Mouse (Mus musculus) MEL (cell line): ENCODE results near the gene Hes2. TPM values are rescaled to one million over a fixed set of nuclear protein-coding genes. Genes with fewer than 3 reads are reported as not detected.

ENCODE experiments used
- DNase-seq: peaks from one replicate; pipeline ENCODE4 v3.0.0; 2011; ENCODE audit warnings: low read depth, low spot score
- H3K27ac ChIP-seq: 2 replicates; pipeline ENCODE4 v1.5.1; 2012; ENCODE audit warnings: low read depth, mild to moderate bottlenecking, control low read depth, low read length, moderate library complexity; ENCODE audit not compliant: control insufficient read depth
- H3K27me3 ChIP-seq, 2 experiments: fragments of 150-350 bp in 1 of 2; sonication (generic) in 1 of 2; 2 replicates each; pipeline ENCODE4 v1.6.1; 2012; ENCODE audit warnings: low read length in 2 of 2, mild to moderate bottlenecking in 2 of 2, improper control_type of control experiment in 1 of 2, moderate library complexity in 1 of 2; ENCODE audit not compliant: insufficient read depth in 2 of 2, control insufficient read depth in 1 of 2
- H3K36me3 ChIP-seq, 2 experiments: 2 replicates each; pipeline ENCODE4 v1.6.1; 2012 to 2014; ENCODE audit warnings: low read length in 2 of 2, improper control_type of control experiment in 1 of 2, inconsistent platforms in 1 of 2, mild to moderate bottlenecking in 1 of 2; ENCODE audit not compliant: insufficient read depth in 2 of 2, control insufficient read depth in 1 of 2
- H3K4me1 ChIP-seq, 2 experiments: fragments of 150-350 bp in 1 of 2; sonication (generic) in 1 of 2; 2 replicates each; pipeline ENCODE4 v1.6.1; 2012; ENCODE audit warnings: low read length in 2 of 2, improper control_type of control experiment in 1 of 2, mild to moderate bottlenecking in 1 of 2; ENCODE audit not compliant: insufficient read depth in 2 of 2, control insufficient read depth in 1 of 2
- H3K4me3 ChIP-seq, 2 experiments: fragments of 150-350 bp in 1 of 2; sonication (generic) in 1 of 2; 2 replicates each; pipeline ENCODE4 v1.5.1; 2012; ENCODE audit warnings: low read depth in 2 of 2, low read length in 2 of 2, mild to moderate bottlenecking in 2 of 2, moderate library complexity in 2 of 2, control low read depth in 1 of 2, improper control_type of control experiment in 1 of 2; ENCODE audit not compliant: control insufficient read depth in 1 of 2, insufficient read depth in 1 of 2
- H3K79me2 ChIP-seq: 2 replicates; pipeline ENCODE4 v1.6.1; 2012; ENCODE audit warnings: mild to moderate bottlenecking, low read length, moderate library complexity; ENCODE audit not compliant: control insufficient read depth, poor library complexity, insufficient read depth
- H3K9ac ChIP-seq: 2 replicates; pipeline ENCODE4 v1.6.1; 2012; ENCODE audit warnings: low read depth, mild to moderate bottlenecking, control low read depth, low read length, moderate library complexity; ENCODE audit not compliant: control insufficient read depth, poor library complexity, severe bottlenecking
- H3K9me3 ChIP-seq: fragments of 150-350 bp; sonication (generic); replicated peaks from 2 replicates; pipeline ENCODE4 v1.6.1; 2012; ENCODE audit warnings: mild to moderate bottlenecking, low read length, improper control_type of control experiment, moderate library complexity; ENCODE audit not compliant: insufficient read depth
- BHLHE40 ChIP-seq: IDR thresholded peaks from 2 replicates; pipeline ENCODE4 v1.6.1; 2012; ENCODE audit warnings: low read depth, mild to moderate bottlenecking, inconsistent platforms, low read length, improper control_type of control experiment, borderline replicate concordance
- CHD1 ChIP-seq: IDR thresholded peaks from 2 replicates; pipeline ENCODE4 v1.6.1; 2012; ENCODE audit warnings: low read depth, mild to moderate bottlenecking, inconsistent platforms, low read length, improper control_type of control experiment
- CHD2 ChIP-seq: IDR thresholded peaks from 2 replicates; pipeline ENCODE4 v1.6.1; 2011; ENCODE audit warnings: low read length, improper control_type of control experiment
- CTCF ChIP-seq, 3 experiments: IDR thresholded peaks in 2 of 3; conservative IDR thresholded peaks in 1 of 3; 2 replicates each; pipeline ENCODE4 v1.5.1; 2011 to 2012; ENCODE audit warnings: low read length in 3 of 3, low read depth in 2 of 3, mild to moderate bottlenecking in 2 of 3, improper control_type of control experiment in 1 of 3, inconsistent platforms in 1 of 3, mixed read lengths in 1 of 3, moderate library complexity in 1 of 3; ENCODE audit not compliant: control insufficient read depth in 1 of 3, insufficient read depth in 1 of 3, poor library complexity in 1 of 3, severe bottlenecking in 1 of 3
- E2F4 ChIP-seq: IDR thresholded peaks from 2 replicates; pipeline ENCODE4 v1.6.1; 2011; ENCODE audit warnings: low read depth, low read length, improper control_type of control experiment, borderline replicate concordance
- ELF1 ChIP-seq: IDR thresholded peaks from 2 replicates; pipeline ENCODE4 v1.6.1; 2014; ENCODE audit warnings: low read depth, mild to moderate bottlenecking, inconsistent platforms, low read length, improper control_type of control experiment, moderate library complexity
- ETS1 ChIP-seq: IDR thresholded peaks from 2 replicates; pipeline ENCODE4 v1.6.1; 2012; ENCODE audit warnings: low read depth, mild to moderate bottlenecking, inconsistent platforms, low read length, improper control_type of control experiment, moderate library complexity
- GABPA ChIP-seq: IDR thresholded peaks from 2 replicates; pipeline ENCODE4 v1.6.1; 2012; ENCODE audit warnings: low read depth, mild to moderate bottlenecking, inconsistent platforms, low read length, improper control_type of control experiment, moderate library complexity
- GATA1 ChIP-seq: IDR thresholded peaks from 2 replicates; pipeline ENCODE4 v1.6.1; 2011; ENCODE audit warnings: low read depth, low read length, improper control_type of control experiment
- HCFC1 ChIP-seq: IDR thresholded peaks from 2 replicates; pipeline ENCODE4 v1.6.1; 2012; ENCODE audit warnings: low read depth, mild to moderate bottlenecking, inconsistent platforms, low read length, improper control_type of control experiment, moderate library complexity
- KAT2A ChIP-seq: conservative IDR thresholded peaks from 2 replicates; pipeline ENCODE4 v1.6.1; 2012; ENCODE audit warnings: low read depth, low read length, improper control_type of control experiment, inconsistent platforms
- MAFK ChIP-seq: IDR thresholded peaks from 2 replicates; pipeline ENCODE4 v1.6.1; 2011; ENCODE audit warnings: low read depth, mild to moderate bottlenecking, low read length, improper control_type of control experiment, borderline replicate concordance
- MAX ChIP-seq: IDR thresholded peaks from 2 replicates; pipeline ENCODE4 v1.6.1; 2011; ENCODE audit warnings: low read length, improper control_type of control experiment
- MAZ ChIP-seq: IDR thresholded peaks from 2 replicates; pipeline ENCODE4 v1.6.1; 2012; ENCODE audit warnings: low read depth, mild to moderate bottlenecking, inconsistent platforms, low read length, improper control_type of control experiment
- MXI1 ChIP-seq: IDR thresholded peaks from 2 replicates; pipeline ENCODE4 v1.6.1; 2011; ENCODE audit warnings: mild to moderate bottlenecking, low read depth, low read length, improper control_type of control experiment
- MYB ChIP-seq: IDR thresholded peaks from 2 replicates; pipeline ENCODE4 v1.6.1; 2011; ENCODE audit warnings: mild to moderate bottlenecking, low read depth, low read length, improper control_type of control experiment
- MYC ChIP-seq: IDR thresholded peaks from 2 replicates; pipeline ENCODE4 v1.6.1; 2011; ENCODE audit warnings: low read depth, mild to moderate bottlenecking, low read length, improper control_type of control experiment, moderate library complexity
- NELFE ChIP-seq: IDR thresholded peaks from 2 replicates; pipeline ENCODE4 v1.6.1; 2011; ENCODE audit warnings: low read depth, low read length, improper control_type of control experiment
- POLR2A ChIP-seq, 2 experiments: IDR thresholded peaks; 2 replicates each; pipeline ENCODE4 v1.6.1; 2011 to 2012; ENCODE audit warnings: low read length in 2 of 2, mild to moderate bottlenecking in 2 of 2, control low read depth in 1 of 2, improper control_type of control experiment in 1 of 2, low read depth in 1 of 2, moderate library complexity in 1 of 2; ENCODE audit not compliant: control insufficient read depth in 1 of 2, insufficient read depth in 1 of 2, poor library complexity in 1 of 2
- POLR2AphosphoS2 ChIP-seq: IDR thresholded peaks from 2 replicates; pipeline ENCODE4 v1.6.1; 2011; ENCODE audit warnings: low read length, improper control_type of control experiment
- POLR2AphosphoS5 ChIP-seq: IDR thresholded peaks from 2 replicates; pipeline ENCODE4 v1.6.1; 2012; ENCODE audit warnings: low read depth, borderline replicate concordance, mild to moderate bottlenecking, inconsistent platforms, low read length, moderate library complexity, mixed read lengths
- RAD21 ChIP-seq: IDR thresholded peaks from 2 replicates; pipeline ENCODE4 v1.6.1; 2011; ENCODE audit warnings: mild to moderate bottlenecking, low read depth, low read length, improper control_type of control experiment
- RCOR1 ChIP-seq: IDR thresholded peaks from 2 replicates; pipeline ENCODE4 v1.6.1; 2012; ENCODE audit warnings: low read depth, mild to moderate bottlenecking, inconsistent platforms, low read length, improper control_type of control experiment
- SIN3A ChIP-seq: IDR thresholded peaks from 2 replicates; pipeline ENCODE4 v1.6.1; 2012; ENCODE audit warnings: low read length, improper control_type of control experiment, inconsistent platforms
- TAL1 ChIP-seq: IDR thresholded peaks from 2 replicates; pipeline ENCODE4 v1.6.1; 2012; ENCODE audit warnings: mild to moderate bottlenecking, inconsistent platforms, low read length, moderate library complexity, mixed read lengths
- TBP ChIP-seq: IDR thresholded peaks from 2 replicates; pipeline ENCODE4 v1.8.0; 2011; ENCODE audit warnings: low read depth, low read length, improper control_type of control experiment
- TCF12 ChIP-seq: IDR thresholded peaks from 2 replicates; pipeline ENCODE4 v1.6.1; 2014; ENCODE audit warnings: low read depth, mild to moderate bottlenecking, inconsistent platforms, low read length, improper control_type of control experiment, moderate library complexity
- USF1 ChIP-seq: IDR thresholded peaks from 2 replicates; pipeline ENCODE4 v1.6.1; 2014; ENCODE audit warnings: low read depth, mild to moderate bottlenecking, inconsistent platforms, low read length, improper control_type of control experiment, moderate library complexity
- USF2 ChIP-seq, 2 experiments: IDR thresholded peaks; 2 replicates each; pipeline ENCODE4 v1.6.1; 2011 to 2012; ENCODE audit warnings: improper control_type of control experiment in 2 of 2, low read length in 2 of 2, borderline replicate concordance in 1 of 2, inconsistent platforms in 1 of 2, low read depth in 1 of 2, mild to moderate bottlenecking in 1 of 2; ENCODE audit not compliant: insufficient read depth in 1 of 2
- ZC3H11A ChIP-seq: IDR thresholded peaks from 2 replicates; pipeline ENCODE4 v1.6.1; 2012; ENCODE audit warnings: low read depth, mild to moderate bottlenecking, inconsistent platforms, low read length, improper control_type of control experiment
- ZKSCAN1 ChIP-seq: IDR thresholded peaks from 2 replicates; pipeline ENCODE4 v1.6.1; 2012; ENCODE audit warnings: low read depth, mild to moderate bottlenecking, inconsistent platforms, low read length, improper control_type of control experiment, moderate library complexity
- ZMIZ1 ChIP-seq: IDR thresholded peaks from 2 replicates; pipeline ENCODE4 v1.6.1; 2012; ENCODE audit warnings: low read depth, mild to moderate bottlenecking, inconsistent platforms, low read length, improper control_type of control experiment, moderate library complexity
- ZNF384 ChIP-seq: IDR thresholded peaks from 2 replicates; pipeline ENCODE4 v1.6.1; 2012; ENCODE audit warnings: low read depth, mild to moderate bottlenecking, inconsistent platforms, low read length, improper control_type of control experiment
- polyA plus RNA-seq, 2 experiments: library from polyadenylated mRNA; stranded (reverse) in 1 of 2; unstranded in 1 of 2; fragments of >175 nt in 1 of 2; fragments of >200 nt in 1 of 2; gene quantifications; 2 replicates each; pipeline versions ENCODE4 v1.2.1 to v1.2.4; 2012; ENCODE audit warnings: low replicate concordance in 2 of 2, low read depth in 1 of 2; ENCODE audit not compliant: insufficient read length in 2 of 2, insufficient read depth in 1 of 2, missing spikeins in 1 of 2
- total RNA-seq: library from RNA; depleted of rRNA; stranded (reverse); fragments of 300-350 nt; gene quantifications from 2 replicates; pipeline ENCODE4 v1.2.3, GENCODE M21; 2012

Hes2 gene
- total and polyA plus RNA-seq, 3 experiments, result 0.28 TPM; not detected in 2

- Histone ChIP-seq H3K79me2 (no peaks in the 10 kb centered on the region; the same call in 1 of the 2 replicates), H3K4me1 (peaks cover 0 to 52% of the 10 kb centered on the region in 2 experiments; a peak in 3 of 4 replicates), H3K36me3 (peaks cover 0 to 31% of the 10 kb centered on the region in 2 experiments; a peak in 2 of 4 replicates), H3K4me3 (no peak overlapping the region), H3K9me3 (no peaks in the 10 kb centered on the region), H3K9ac (0 out of 2 replicates have a peak overlapping the region, but pooled peaks have one; percentile 3), H3K27me3 (no peaks in the 10 kb centered on the region), H3K27ac (no peak overlapping the region)
- no peak for TF ChIP-seq RCOR1
- peak; percentile 58; the same call in 1 of the 2 replicates for TF ChIP-seq MAX
- TF ChIP-seq ZMIZ1, result no peak
- no peak for TF ChIP-seq E2F4
- no peak for TF ChIP-seq ZC3H11A
- no peak for TF ChIP-seq BHLHE40
- TF ChIP-seq GATA1, result no peak
- TF ChIP-seq MAZ, result no peak
- no peak for TF ChIP-seq POLR2A (IDR thresholded peaks at IDR 0.05; ENCODE audit: control insufficient read depth in 1 of 2, insufficient read depth in 1 of 2, low read depth in 1 of 2, low read length in 2 of 2, poor library complexity in 1 of 2)
- TF ChIP-seq KAT2A, result no peak
- TF ChIP-seq USF2 (IDR thresholded peaks at IDR 0.05; ENCODE audit: borderline replicate concordance in 1 of 2, insufficient read depth in 1 of 2, low read depth in 1 of 2, low read length in 2 of 2), result no peak
- TF ChIP-seq NELFE, result no peak
- 0 out of 2 replicates have a peak, but pooled peaks have one; percentile 8 for TF ChIP-seq SIN3A
- no peak for TF ChIP-seq MAFK
- peak; percentile 70; the same call in 1 of the 2 replicates for TF ChIP-seq MYC
- TF ChIP-seq TAL1, result no peak
- no peak for TF ChIP-seq CHD2
- TF ChIP-seq TCF12, result no peak
- no peak for TF ChIP-seq RAD21
- TF ChIP-seq POLR2AphosphoS5, result no peak
- peak; percentile 43; the same call in 1 of the 2 replicates for TF ChIP-seq USF1
- no peak for TF ChIP-seq POLR2AphosphoS2
- no peak for TF ChIP-seq CTCF (IDR thresholded peaks at IDR 0.05 in 2 of 3, conservative IDR thresholded peaks at IDR 0.05 in 1 of 3; ENCODE audit: control insufficient read depth in 1 of 3, insufficient read depth in 1 of 3, low read depth in 2 of 3, low read length in 3 of 3, poor library complexity in 1 of 3, severe bottlenecking in 1 of 3)
- TF ChIP-seq ELF1, result no peak
- TF ChIP-seq MXI1, result peak; percentile 64; the same call in 1 of the 2 replicates
- no peak for TF ChIP-seq CHD1
- TF ChIP-seq TBP, result no peak
- TF ChIP-seq ZKSCAN1, result no peak
- TF ChIP-seq GABPA, result no peak
- no peak for TF ChIP-seq ETS1
- TF ChIP-seq ZNF384, result no peak
- no peak for TF ChIP-seq MYB
- TF ChIP-seq HCFC1, result no peak
- no peak for DNase-seq
Measured at GRCm38 (mm10) chr4:152150546-152150945, 8.1 kb upstream of the Hes2 start.
